Mouse (Mus musculus) midbrain, embryonic 11.5 days (tissue): ENCODE results near the gene Hpse. TPM values are rescaled to one million over a fixed set of nuclear protein-coding genes. Genes with fewer than 3 reads are reported as not detected.

ENCODE experiments used
- ATAC-seq: fragments of 200-750 bp; cut with Nextera tagmentation; 2 replicates; pipeline ENCODE4 v1.8.0; 2017; ENCODE audit warnings: moderate TSS enrichment, moderate library complexity; ENCODE audit not compliant: low FRiP score
- DNase-seq: peaks from one replicate; pipeline ENCODE4 v3.0.0; 2015; ENCODE audit warnings: low spot score; ENCODE audit errors: missing footprints
- H3K27ac ChIP-seq: fragments of 300-500 bp; sonication (generic); 2 replicates; pipeline ENCODE4 v1.5.1; 2014; ENCODE audit warnings: low read depth, low read length
- H3K27me3 ChIP-seq: fragments of 300-500 bp; sonication (generic); 2 replicates; pipeline ENCODE4 v1.6.1; 2014; ENCODE audit warnings: mild to moderate bottlenecking, low read length, moderate library complexity, mixed read lengths; ENCODE audit not compliant: control insufficient read depth, insufficient read depth
- H3K36me3 ChIP-seq: fragments of 300-500 bp; sonication (generic); 2 replicates; pipeline ENCODE4 v1.6.1; 2014; ENCODE audit warnings: mild to moderate bottlenecking, low read length, moderate library complexity, mixed read lengths; ENCODE audit not compliant: control insufficient read depth, insufficient read depth
- H3K4me1 ChIP-seq: fragments of 300-500 bp; sonication (generic); 2 replicates; pipeline ENCODE4 v1.6.1; 2014; ENCODE audit warnings: low read length; ENCODE audit not compliant: control insufficient read depth, insufficient read depth
- H3K4me2 ChIP-seq: fragments of 300-500 bp; sonication (generic); 2 replicates; pipeline ENCODE4 v1.6.1; 2014; ENCODE audit warnings: mild to moderate bottlenecking, moderate library complexity
- H3K4me3 ChIP-seq: fragments of 300-500 bp; sonication (generic); 2 replicates; pipeline ENCODE4 v1.5.1; 2014; ENCODE audit warnings: low read depth, low read length
- H3K9ac ChIP-seq: fragments of 300-500 bp; sonication (generic); 2 replicates; pipeline ENCODE4 v1.6.1; 2014; ENCODE audit warnings: low read length
- H3K9me3 ChIP-seq: fragments of 300-500 bp; sonication (generic); 2 replicates; pipeline ENCODE4 v1.6.1; 2016; ENCODE audit warnings: low read length; ENCODE audit not compliant: control insufficient read depth
- WGBS: fragments of 180-500 bp; shearing (Covaris S2); extraction: QIAGEN DNeasy Blood & Tissue Kit; methylation state at CpG from one replicate; pipeline ENCODE4 v1.1.7; 2014; 5-methylcytosine and 5-hydroxymethylcytosine counted together
- polyA plus RNA-seq: library from polyadenylated mRNA; unstranded; fragments of >200 nt; fragmentation: Nextera tagmentation; extraction: Ambion mirVana; gene quantifications from 2 replicates; pipeline ENCODE4 v1.2.1, GENCODE M21; 2014

Hpse gene
- polyA plus RNA-seq, 1 experiment from 2014 or later, result 1.3 TPM

GRCm38 (mm10) chr5:100673745-100674486 is 45.6 kb downstream of the Hpse start:
- Histone ChIP-seq H3K27me3 (no peaks in the 10 kb centered on the region), H3K27ac (peak overlapping the region; percentile 25), H3K4me1 (peaks cover 12% of the 10 kb centered on the region), H3K4me3 (peak overlapping the region; percentile 79), H3K9me3 (no peaks in the 10 kb centered on the region), H3K4me2 (peak overlapping the region; percentile 71), H3K9ac (peak overlapping the region; percentile 89), H3K36me3 (no peaks in the 10 kb centered on the region)
- peak; percentile 97 for ATAC-seq
- under 1% methylated on average over 60 of the region's 71 CpGs for WGBS
- peak; percentile 98 for DNase-seq

DNA sequence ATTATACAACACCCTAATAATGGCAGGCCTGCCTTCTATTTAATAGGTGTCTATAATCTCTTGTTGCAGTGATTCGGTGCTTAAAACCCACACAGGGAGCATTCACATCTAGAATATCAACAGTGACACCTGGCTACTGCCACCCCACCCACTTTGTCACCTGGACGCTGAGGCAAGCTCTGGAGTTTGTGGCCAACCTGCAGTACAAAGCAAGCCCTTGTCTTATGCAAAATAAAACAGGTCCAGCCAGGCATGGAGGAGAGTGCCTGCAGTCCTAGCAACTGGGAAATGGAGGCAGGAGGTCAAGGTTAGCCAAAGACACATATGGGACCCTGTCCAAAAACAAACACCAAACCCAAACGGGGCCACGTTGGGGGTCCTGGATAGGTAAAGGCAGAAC is 47.1 kb downstream of the Hpse start:
- ATAC-seq (no peak), DNase-seq (no peak)
- Histone ChIP-seq H3K9ac (no peak overlapping the region), H3K27ac (no peak overlapping the region), H3K4me3 (no peak overlapping the region), H3K36me3 (no peaks in the 10 kb centered on the region), H3K27me3 (no peaks in the 10 kb centered on the region), H3K4me2 (no peak overlapping the region), H3K9me3 (no peaks in the 10 kb centered on the region), H3K4me1 (peaks cover 12% of the 10 kb centered on the region)
- 90% methylated on average over 4 of the region's 4 CpGs for WGBS

DNA sequence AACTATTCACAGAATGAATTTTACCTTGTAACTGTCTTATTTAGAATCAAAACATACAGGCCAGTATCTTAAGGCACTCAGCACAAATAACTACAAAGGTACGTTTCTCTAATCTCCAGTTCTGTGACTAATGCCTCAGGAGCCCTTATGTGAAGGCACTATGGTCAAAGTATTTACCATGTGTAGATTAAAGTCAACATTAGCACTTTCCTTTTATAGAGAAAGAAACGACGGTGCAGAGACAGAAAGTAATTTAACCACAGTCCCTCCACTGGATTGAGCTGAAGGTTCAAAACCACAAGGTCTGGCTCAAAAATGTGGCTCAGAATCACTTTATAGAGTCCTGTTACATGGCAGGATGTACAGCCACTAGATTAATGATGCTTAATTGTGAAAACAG is 47.6 kb downstream of the Hpse start:
- Histone ChIP-seq H3K4me1 (peaks cover 12% of the 10 kb centered on the region), H3K9me3 (no peaks in the 10 kb centered on the region), H3K4me2 (no peak overlapping the region), H3K36me3 (no peaks in the 10 kb centered on the region), H3K9ac (no peak overlapping the region), H3K27me3 (no peaks in the 10 kb centered on the region), H3K4me3 (no peak overlapping the region), H3K27ac (no peak overlapping the region)
- DNase-seq (no peak), ATAC-seq (no peak)
- WGBS, result 76% methylated on average over 3 of the region's 3 CpGs

GRCm38 (mm10) chr5:100671398-100671797 is 48.1 kb downstream of the Hpse start:
- Histone ChIP-seq H3K4me3 (no peak overlapping the region), H3K9ac (no peak overlapping the region), H3K4me2 (no peak overlapping the region), H3K36me3 (no peaks in the 10 kb centered on the region), H3K27ac (no peak overlapping the region), H3K27me3 (no peaks in the 10 kb centered on the region), H3K9me3 (no peaks in the 10 kb centered on the region), H3K4me1 (peaks cover 12% of the 10 kb centered on the region)
- DNase-seq (no peak), ATAC-seq (no peak)
- WGBS, result 31% methylated on average over 5 of the region's 5 CpGs

GRCm38 (mm10) chr5:100666965-100667364 is 52.6 kb downstream of the Hpse start:
- 92% methylated on average over 1 of the region's 1 CpGs for WGBS
- DNase-seq (no peak), ATAC-seq (no peak)
- no peaks in the 10 kb centered on the region for H3K4me1 ChIP-seq
- H3K9me3 ChIP-seq, result no peaks in the 10 kb centered on the region
- H3K27me3 ChIP-seq, result no peaks in the 10 kb centered on the region
- H3K27ac ChIP-seq, result no peak overlapping the region
- no peak overlapping the region for H3K9ac ChIP-seq
- no peak overlapping the region for H3K4me2 ChIP-seq
- H3K36me3 ChIP-seq, result no peaks in the 10 kb centered on the region
- no peak overlapping the region for H3K4me3 ChIP-seq

GRCm38 (mm10) chr5:100663854-100664253 is 55.7 kb downstream of the Hpse start:
- ATAC-seq (no peak), DNase-seq (peak; percentile 85)
- no peaks in the 10 kb centered on the region for H3K9me3 ChIP-seq
- WGBS, result 59% methylated on average over 5 of the region's 5 CpGs
- peaks cover 4% of the 10 kb centered on the region; the same call in 1 of the 2 replicates for H3K36me3 ChIP-seq
- no peak overlapping the region for H3K4me3 ChIP-seq
- no peaks in the 10 kb centered on the region for H3K27me3 ChIP-seq
- no peak overlapping the region for H3K4me2 ChIP-seq
- no peak overlapping the region for H3K27ac ChIP-seq
- no peaks in the 10 kb centered on the region for H3K4me1 ChIP-seq
- H3K9ac ChIP-seq, result no peak overlapping the region

DNA sequence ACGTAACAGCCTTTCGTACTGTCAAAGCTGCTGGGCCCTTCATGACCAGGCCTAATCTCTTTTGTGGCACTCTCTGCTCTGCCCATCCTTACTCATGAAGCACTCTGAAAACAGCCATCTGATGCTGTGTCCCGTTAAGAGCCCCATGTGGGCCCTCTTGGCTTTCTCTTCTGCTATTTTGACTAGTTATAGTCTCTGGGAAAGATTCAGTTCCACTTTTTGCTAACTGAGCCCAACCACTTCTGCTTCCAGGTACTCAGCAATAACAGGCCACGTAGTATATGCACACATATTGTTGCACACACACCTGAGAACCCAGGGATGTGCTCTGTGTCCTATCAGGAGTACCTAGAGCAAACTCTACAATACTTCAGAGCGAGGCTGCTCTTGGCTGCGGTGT is 56.5 kb downstream of the Hpse start:
- no peak overlapping the region; the same call in 1 of the 2 replicates for H3K9ac ChIP-seq
- ATAC-seq, result no peak
- DNase-seq, result no peak
- H3K27me3 ChIP-seq, result no peaks in the 10 kb centered on the region
- H3K4me1 ChIP-seq, result no peaks in the 10 kb centered on the region
- 95% methylated on average over 6 of the region's 6 CpGs for WGBS
- no peak overlapping the region for H3K27ac ChIP-seq
- no peak overlapping the region for H3K4me3 ChIP-seq
- H3K9me3 ChIP-seq, result no peaks in the 10 kb centered on the region
- peaks cover 5% of the 10 kb centered on the region; the same call in 1 of the 2 replicates for H3K36me3 ChIP-seq
- H3K4me2 ChIP-seq, result no peak overlapping the region

DNA sequence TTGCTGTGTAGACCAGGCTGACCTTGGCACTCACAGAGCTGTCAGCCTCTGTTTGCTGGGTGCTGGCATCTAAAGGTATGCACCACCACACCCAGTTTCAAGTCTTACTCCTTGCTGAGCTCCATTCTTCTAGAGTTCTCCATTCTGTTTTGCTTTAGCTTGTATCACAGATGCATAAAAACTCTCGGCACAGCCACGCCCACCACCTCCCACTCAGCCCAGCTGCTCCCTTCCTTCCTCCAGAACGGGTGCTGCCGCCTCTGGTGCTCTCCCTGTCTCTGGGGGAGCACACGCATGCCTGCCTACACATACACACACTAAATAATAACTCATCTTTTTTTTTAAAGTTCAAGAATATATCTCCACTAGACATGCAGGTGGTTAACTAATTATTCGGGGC is 61.1 kb downstream of the Hpse start:
- Histone ChIP-seq H3K9ac (no peak overlapping the region), H3K4me1 (no peaks in the 10 kb centered on the region), H3K27me3 (no peaks in the 10 kb centered on the region), H3K36me3 (peaks cover 16% of the 10 kb centered on the region), H3K4me2 (no peak overlapping the region), H3K4me3 (no peak overlapping the region), H3K27ac (no peak overlapping the region), H3K9me3 (no peaks in the 10 kb centered on the region)
- WGBS, result 91% methylated on average over 6 of the region's 6 CpGs
- ATAC-seq (no peak), DNase-seq (no peak)

DNA sequence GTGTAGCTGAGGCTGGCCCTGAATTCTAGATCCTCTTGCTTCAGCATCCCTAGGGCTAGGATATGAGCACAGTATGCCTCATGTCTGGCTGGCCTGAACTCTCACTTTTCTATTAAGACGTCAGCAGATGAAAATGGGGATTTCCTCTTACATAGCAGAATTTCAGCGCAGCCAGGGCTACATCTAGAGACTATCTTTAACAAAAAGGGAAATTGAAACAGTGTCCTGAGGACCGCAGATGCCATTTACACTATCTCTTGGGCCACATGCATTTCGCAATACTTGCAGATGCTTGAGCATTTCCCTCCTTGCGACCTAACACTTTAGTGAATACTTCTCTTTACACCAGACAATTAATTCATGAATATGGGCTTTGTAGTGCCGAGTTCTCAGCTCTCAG is 63.2 kb downstream of the Hpse start:
- Histone ChIP-seq H3K9me3 (no peaks in the 10 kb centered on the region), H3K27me3 (no peaks in the 10 kb centered on the region), H3K4me2 (no peak overlapping the region), H3K9ac (no peak overlapping the region), H3K4me1 (no peaks in the 10 kb centered on the region), H3K4me3 (no peak overlapping the region), H3K36me3 (peaks cover 16% of the 10 kb centered on the region), H3K27ac (no peak overlapping the region)
- ATAC-seq, result no peak
- no peak for DNase-seq
- WGBS, result 89% methylated on average over 6 of the region's 6 CpGs
